In genomic region chr7:27367976-27368375, GRCm38 (mm10) we compare ENCODE assay signal across 11 mouse cellular contexts. TPM values are rescaled to one million over a fixed set of nuclear protein-coding genes. Genes with fewer than 3 reads are reported as not detected.
DNase-seq lines count a peak whose midpoint lies in the region; ATAC-seq and TF ChIP-seq lines count a peak whose summit lies in the region.
"Had no signal": no experiment of that assay in that cellular context is flagged by ENCODE, and none has a peak within 500 bp of the region (broad histone marks: within the 10 kb centered on the region; RNA-seq: fewer than 3 reads in every experiment).

No protein-coding gene starts in this region.

- 16% methylated on average over 11 of the region's 11 CpGs for WGBS in hindbrain, embryonic 13.5 days
- WGBS in hindbrain, embryonic 11.5 days, result 14% methylated on average over 11 of the region's 11 CpGs
- WGBS in spleen, adult 2 months, result 23% methylated on average over 11 of the region's 11 CpGs
- 15% methylated on average over 11 of the region's 11 CpGs for WGBS in intestine, embryonic 14.5 days

- peak overlapping the region; percentile 24; the same call in 1 of the 2 replicates for H3K9ac ChIP-seq in hindbrain, embryonic 13.5 days
- H3K9ac ChIP-seq in hindbrain, embryonic 11.5 days (ENCODE audit: low read depth, low read length), result no peak overlapping the region
- H3K9ac ChIP-seq in intestine, embryonic 14.5 days (ENCODE audit: low read length), result no peak overlapping the region

- intact Hi-C loops in left cerebral cortex, adult 2 months (cut with DNase I), result no loop called here

- peaks cover 15% of the 10 kb centered on the region for H3K4me1 ChIP-seq in hindbrain, embryonic 13.5 days (replicated peaks)
- no peaks in the 10 kb centered on the region; the same call in none of the 2 replicates for H3K4me1 ChIP-seq in hindbrain, embryonic 11.5 days (replicated peaks; ENCODE audit: control insufficient read depth, insufficient read depth, low read length)
- peaks cover 4% of the 10 kb centered on the region for H3K4me1 ChIP-seq in spleen, adult 2 months (ENCODE audit: control insufficient read depth, insufficient read depth, insufficient read length)
- H3K4me1 ChIP-seq in intestine, embryonic 14.5 days (replicated peaks; ENCODE audit: control insufficient read depth, insufficient read depth, low read length), result peaks cover 4% of the 10 kb centered on the region; the same call in 1 of the 2 replicates

- TF ChIP-seq CTCF in spleen, adult 2 months (IDR thresholded peaks at IDR 0.05; ENCODE audit: extremely low read depth, insufficient read depth, insufficient read length, insufficient replicate concordance), result no peak
- TF ChIP-seq CTCF in left cerebral cortex, adult 2 months (IDR thresholded peaks at IDR 0.05), result no peak

- no peak overlapping the region for H3K27ac ChIP-seq in hindbrain, embryonic 13.5 days
- no peak overlapping the region for H3K27ac ChIP-seq in hindbrain, embryonic 11.5 days (ENCODE audit: low read depth, low read length)
- H3K27ac ChIP-seq in spleen, adult 2 months (ENCODE audit: insufficient read depth, low read length), result no peak overlapping the region
- no peak overlapping the region for H3K27ac ChIP-seq in intestine, embryonic 14.5 days (ENCODE audit: low read depth)
- no peak overlapping the region for H3K27ac ChIP-seq in left cerebral cortex, adult 2 months

- TF ChIP-seq POLR2A in spleen, adult 2 months (IDR thresholded peaks at IDR 0.05; ENCODE audit: low read depth, low read length), result no peak

- no peak for ATAC-seq in hindbrain, embryonic 13.5 days (ENCODE audit: low FRiP score)
- ATAC-seq in hindbrain, embryonic 11.5 days (ENCODE audit: low FRiP score), result no peak
- peak; percentile 34; the same call in 1 of the 2 replicates for ATAC-seq in intestine, embryonic 14.5 days (replicated peaks; ENCODE audit: low FRiP score, low TSS enrichment, low read depth)
- no peak for ATAC-seq in inflammation-experienced regulatory T-cells, adult 6 months

- H3K9me3 ChIP-seq in hindbrain, embryonic 13.5 days, result 0 out of 2 replicates have a peak, but pooled peaks cover 4% of the 10 kb centered on the region
- H3K9me3 ChIP-seq in hindbrain, embryonic 11.5 days (ENCODE audit: control insufficient read depth, low read length), result peaks cover 8% of the 10 kb centered on the region; the same call in 1 of the 2 replicates
- H3K9me3 ChIP-seq in intestine, embryonic 14.5 days (ENCODE audit: control insufficient read depth, low read length), result no peaks in the 10 kb centered on the region

- DNase-seq in hindbrain, embryonic 11.5 days (ENCODE audit: low spot score), result no peak
- DNase-seq in spleen, adult 2 months (ENCODE audit: low read depth in 1 of 2, low spot score in 2 of 2), result no peak
- no peak for DNase-seq in spleen, postnatal 10 days (ENCODE audit: low spot score in 2 of 2)
- no peak for DNase-seq in intestine, embryonic 14.5 days (ENCODE audit: low spot score)
- DNase-seq in MN1 (ENCODE audit: low spot score), result no peak
- no peak for DNase-seq in left cerebral cortex, adult 2 months (ENCODE audit: extremely low spot score in 1 of 2, low spot score in 2 of 2)

- no peak overlapping the region for H3K4me3 ChIP-seq in hindbrain, embryonic 13.5 days
- no peak overlapping the region; the same call in 1 of the 2 replicates for H3K4me3 ChIP-seq in hindbrain, embryonic 11.5 days (ENCODE audit: low read depth, low read length)
- H3K4me3 ChIP-seq in spleen, adult 2 months (ENCODE audit: extremely low read depth, insufficient read depth, insufficient read length), result peak overlapping the region; percentile 0; the same call in 1 of the 2 replicates
- 0 out of 2 replicates have a peak overlapping the region, but pooled peaks have one; percentile 8 for H3K4me3 ChIP-seq in intestine, embryonic 14.5 days (ENCODE audit: low read depth, low read length)
- H3K4me3 ChIP-seq in left cerebral cortex, adult 2 months, result no peak overlapping the region
- H3K4me3 ChIP-seq: erythroblast, embryonic 14.5 days; myocyte had no signal

- H3K4me2 ChIP-seq in hindbrain, embryonic 13.5 days, result no peak overlapping the region
- no peak overlapping the region; the same call in 1 of the 2 replicates for H3K4me2 ChIP-seq in hindbrain, embryonic 11.5 days (replicated peaks; ENCODE audit: low read depth, low read length)
- H3K4me2 ChIP-seq in intestine, embryonic 14.5 days (ENCODE audit: low read length), result peak overlapping the region; percentile 33

- peaks cover 100% of the 10 kb centered on the region for H3K27me3 ChIP-seq in hindbrain, embryonic 13.5 days
- peaks cover 99% of the 10 kb centered on the region for H3K27me3 ChIP-seq in hindbrain, embryonic 11.5 days (ENCODE audit: control insufficient read depth, insufficient read depth, low read length)
- H3K27me3 ChIP-seq in spleen, adult 2 months (ENCODE audit: control insufficient read depth, insufficient read depth, low read length), result peaks cover 35% of the 10 kb centered on the region
- H3K27me3 ChIP-seq in intestine, embryonic 14.5 days (replicated peaks; ENCODE audit: control insufficient read depth, insufficient read depth, low read length), result peaks cover 100% of the 10 kb centered on the region

- H3K36me3 ChIP-seq in hindbrain, embryonic 13.5 days, result peaks cover 37% of the 10 kb centered on the region
- no peaks in the 10 kb centered on the region for H3K36me3 ChIP-seq in hindbrain, embryonic 11.5 days (ENCODE audit: control insufficient read depth, insufficient read depth, low read length)
- H3K36me3 ChIP-seq in spleen, adult 2 months (ENCODE audit: control insufficient read depth, insufficient read depth, low read length), result no peaks in the 10 kb centered on the region
- H3K36me3 ChIP-seq in intestine, embryonic 14.5 days (ENCODE audit: control insufficient read depth, insufficient read depth, low read length), result no peaks in the 10 kb centered on the region

RNA-seq across cellular contexts. Expression of gene Gm20479, which starts 10.8 kb away (rescaled TPM):
- not detected in 2 replicates for polyA plus RNA-seq in hindbrain, embryonic 13.5 days (2015; fragmentation: Nextera tagmentation; extraction: Ambion mirVana)
- polyA plus RNA-seq in hindbrain, embryonic 11.5 days (2014; fragmentation: Nextera tagmentation; extraction: Ambion mirVana), result 0.33 and 0.57 TPM in 2 replicates
- polyA plus RNA-seq in spleen, adult 2 months (2012; rRNA removed), result 0.47 and 0.54 TPM in 2 replicates
- 0.50 and 1.2 TPM in 2 replicates for polyA plus RNA-seq in intestine, embryonic 14.5 days (2014; fragmentation: Nextera tagmentation; extraction: Ambion mirVana)
- not detected for total RNA-seq in left cerebral cortex, adult 2 months (2021)
- 1 to 10 TPM in 1 of 3 experiments, not detected in 2; 4.0 TPM for polyA plus RNA-seq in inflammation-experienced regulatory T-cells, adult 6 months (2017; shearing (Covaris generic))
- polyA plus RNA-seq: erythroblast, embryonic 14.5 days; heart, embryonic 16.5 days had no signal

RNA-seq across cellular contexts. Expression of gene Shkbp1, which starts 12.2 kb away (rescaled TPM):
- 61.8 and 62.5 TPM in 2 replicates for polyA plus RNA-seq in hindbrain, embryonic 13.5 days (2015; fragmentation: Nextera tagmentation; extraction: Ambion mirVana)
- 51.5 and 56.7 TPM in 2 replicates for polyA plus RNA-seq in hindbrain, embryonic 11.5 days (2014; fragmentation: Nextera tagmentation; extraction: Ambion mirVana)
- 130 and 166 TPM in 2 replicates for polyA plus RNA-seq in spleen, adult 2 months (2012; rRNA removed)
- 39.8 and 40.0 TPM in 2 replicates for polyA plus RNA-seq in intestine, embryonic 14.5 days (2014; fragmentation: Nextera tagmentation; extraction: Ambion mirVana)
- 10 to 100 TPM; 23.2 to 40.3 TPM for total RNA-seq in left cerebral cortex, adult 2 months (2021)
- polyA plus RNA-seq in inflammation-experienced regulatory T-cells, adult 6 months (2017; shearing (Covaris generic)), result 10 to 100 TPM; 46.9 to 59.2 (median 50.1) TPM

RNA-seq across cellular contexts. Expression of gene Ltbp4, which starts 30.5 kb away (rescaled TPM):
- 5.4 and 6.0 TPM in 2 replicates for polyA plus RNA-seq in hindbrain, embryonic 13.5 days (2015; fragmentation: Nextera tagmentation; extraction: Ambion mirVana)
- polyA plus RNA-seq in hindbrain, embryonic 11.5 days (2014; fragmentation: Nextera tagmentation; extraction: Ambion mirVana), result 2.4 and 3.9 TPM in 2 replicates
- polyA plus RNA-seq in spleen, adult 2 months (2012; rRNA removed), result 157 and 164 TPM in 2 replicates
- 97.9 and 110 TPM in 2 replicates for polyA plus RNA-seq in intestine, embryonic 14.5 days (2014; fragmentation: Nextera tagmentation; extraction: Ambion mirVana)
- total RNA-seq in left cerebral cortex, adult 2 months (2021), result 10 to 100 TPM; 48.1 to 51.2 TPM
- polyA plus RNA-seq in inflammation-experienced regulatory T-cells, adult 6 months (2017; shearing (Covaris generic)), result 1 to 10 TPM in 1 of 3 experiments, under 1 TPM in 2; 0.45 to 1.2 (median 0.50) TPM

Comparison
In these comparisons a context has a peak if more than half of its experiments do, and no peak if none do; other contexts are left out.
1. H3K4me3 ChIP-seq: peak in spleen, adult 2 months (single experiment) and intestine, embryonic 14.5 days (single experiment); none in hindbrain, embryonic 13.5 days (single experiment), hindbrain, embryonic 11.5 days (single experiment) and left cerebral cortex, adult 2 months (single experiment).
2. RNA of gene Ltbp4, which starts 30.5 kb away (polyA plus RNA-seq): 157 to 164 TPM in spleen, adult 2 months and 97.9 to 110 TPM in intestine, embryonic 14.5 days; 5.4 to 6.0 TPM in hindbrain, embryonic 13.5 days, 2.4 to 3.9 TPM in hindbrain, embryonic 11.5 days and 0.45 to 1.2 TPM in inflammation-experienced regulatory T-cells, adult 6 months; every median in the first group is over 10 times any median in the second.